Mouse (Mus musculus): ENCODE results near the gene D430042O09Rik. TPM values are rescaled to one million over a fixed set of nuclear protein-coding genes. Genes with fewer than 3 reads are reported as not detected.

The D430042O09Rik gene
- total RNA-seq, 2 experiments from 2014 or later, result 18.1 to 25.4 TPM

DNA sequence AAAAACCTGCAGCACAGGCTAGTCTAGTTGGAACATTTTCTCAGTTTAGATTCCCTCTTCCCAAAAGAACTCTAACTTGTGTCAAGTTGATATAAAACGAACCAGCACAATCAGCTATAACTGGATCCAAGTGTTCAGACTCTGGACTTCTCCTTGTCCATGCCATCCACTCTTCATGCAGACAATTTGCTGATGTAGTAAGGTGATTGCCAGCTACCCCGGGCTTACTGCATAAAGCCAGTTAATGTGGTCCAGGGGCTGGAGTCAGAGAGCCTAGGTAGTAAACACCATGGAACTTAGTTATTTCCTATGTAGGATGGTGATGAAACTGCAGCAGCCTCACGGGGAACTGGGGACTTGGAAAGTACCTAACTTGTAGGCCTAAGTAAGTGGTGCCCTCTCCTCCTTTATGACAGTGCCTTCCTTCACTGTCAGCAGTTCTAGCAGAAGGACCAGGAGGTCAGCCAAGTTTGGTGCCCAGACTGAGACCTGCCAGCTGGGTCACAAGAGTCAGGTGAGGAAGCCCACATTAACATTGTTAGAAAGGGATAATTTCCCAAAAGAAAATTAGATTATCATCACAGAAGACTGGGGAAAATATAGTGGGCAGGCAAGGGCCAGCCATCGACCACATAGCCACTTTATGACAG is 28.8 kb downstream of the D430042O09Rik start:
- no peak for DNase-seq (ENCODE audit: low spot score in 2 of 2)

DNA sequence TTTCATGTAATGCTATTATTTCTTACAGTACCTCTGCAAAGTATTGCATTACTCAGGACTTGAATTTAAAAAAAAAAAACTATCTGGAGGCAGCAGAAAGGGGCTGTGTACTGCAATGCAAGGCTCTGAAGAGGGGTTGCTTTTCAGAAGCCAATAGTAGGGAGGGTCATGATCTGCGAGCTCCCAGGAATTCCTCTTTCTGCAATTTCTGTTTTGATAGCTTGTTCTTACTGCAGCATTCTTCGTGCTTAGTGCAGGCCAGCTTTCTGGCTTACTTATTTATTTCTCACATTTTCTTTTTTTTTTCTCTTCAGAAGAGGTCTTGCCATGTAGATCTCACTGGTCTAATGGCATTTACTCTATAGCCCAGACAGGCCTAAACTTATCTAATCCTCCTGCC is 32.8 kb downstream of the D430042O09Rik start:
- no peak for DNase-seq (ENCODE audit: low spot score in 2 of 2)

DNA sequence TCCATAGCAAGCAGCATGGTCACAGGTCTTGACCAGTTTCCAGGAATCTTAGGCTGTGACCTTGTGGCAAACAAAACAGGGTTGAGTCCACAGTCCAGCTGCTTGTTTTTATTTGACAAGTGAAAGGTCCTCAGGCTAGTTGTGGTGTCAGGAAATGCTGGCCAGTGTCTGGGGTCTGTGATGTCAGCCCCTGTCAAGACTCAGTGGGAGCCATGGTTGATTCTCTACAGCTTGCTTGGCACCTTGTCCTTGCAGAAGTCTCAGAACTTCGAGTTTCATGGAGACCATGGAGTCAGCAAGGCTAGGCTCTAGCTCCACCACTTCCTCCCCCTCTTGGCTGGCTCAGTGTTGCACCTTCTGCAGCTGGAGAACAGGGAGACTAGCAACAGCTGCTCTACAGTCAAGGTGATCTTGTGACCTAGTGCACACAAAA is 33.6 kb downstream of the D430042O09Rik start:
- DNase-seq (ENCODE audit: low spot score in 2 of 2), result no peak

DNA sequence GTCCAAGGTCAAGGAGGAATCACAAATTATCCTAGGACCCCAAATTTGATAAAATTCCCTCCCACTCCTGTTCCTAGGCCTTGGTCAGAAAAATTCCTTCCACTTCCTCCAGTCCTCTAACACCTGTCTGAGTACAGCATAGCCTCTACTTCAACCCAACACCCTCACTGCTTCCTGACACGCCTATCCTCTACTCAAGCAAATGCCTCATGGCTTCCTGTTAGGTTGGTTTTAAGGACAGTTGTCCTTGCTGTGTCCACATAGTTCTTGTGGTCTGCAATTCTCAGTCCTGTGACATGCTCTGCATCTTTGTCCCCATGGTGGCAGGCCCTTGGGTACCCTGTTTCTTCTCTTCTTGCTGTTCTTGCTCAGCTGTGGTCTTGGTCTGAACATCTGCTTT is 37.1 kb downstream of the D430042O09Rik start:
- no peak for DNase-seq (ENCODE audit: low spot score in 2 of 2)

DNA sequence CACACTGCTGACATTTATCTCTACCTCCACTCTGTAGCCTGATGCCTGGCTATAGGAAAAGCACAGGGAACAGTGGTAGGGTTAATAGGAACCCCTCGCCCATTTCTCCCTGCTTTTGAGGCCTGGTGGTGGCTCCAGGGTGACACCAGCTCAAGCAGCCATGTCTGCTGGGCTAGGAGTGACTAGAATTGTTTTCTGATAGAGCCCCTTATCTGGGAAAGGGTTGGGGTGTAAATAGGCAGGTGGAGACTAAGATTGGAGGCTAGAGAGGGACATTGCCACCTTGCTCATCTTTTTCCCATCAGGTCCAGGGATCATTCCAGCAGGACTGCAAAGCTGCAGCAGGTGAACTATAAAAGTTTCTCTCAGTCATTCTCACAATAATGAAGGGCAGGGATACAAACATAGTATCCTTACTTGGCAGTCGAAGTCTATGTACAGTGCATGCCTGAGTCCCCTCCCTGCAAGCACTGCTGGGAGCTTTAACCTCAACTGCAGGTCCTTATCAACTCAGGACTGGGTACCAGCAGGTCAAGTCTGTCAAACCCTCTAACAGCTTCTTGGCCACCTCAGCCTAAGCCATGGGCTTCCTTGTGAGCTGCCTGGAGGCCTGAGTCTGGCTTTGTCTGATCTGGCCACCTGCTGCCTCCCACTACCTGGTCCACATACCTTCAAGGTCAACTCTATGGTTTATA is 39.1 kb downstream of the D430042O09Rik start:
- no peak for DNase-seq (ENCODE audit: low spot score in 2 of 2)

DNA sequence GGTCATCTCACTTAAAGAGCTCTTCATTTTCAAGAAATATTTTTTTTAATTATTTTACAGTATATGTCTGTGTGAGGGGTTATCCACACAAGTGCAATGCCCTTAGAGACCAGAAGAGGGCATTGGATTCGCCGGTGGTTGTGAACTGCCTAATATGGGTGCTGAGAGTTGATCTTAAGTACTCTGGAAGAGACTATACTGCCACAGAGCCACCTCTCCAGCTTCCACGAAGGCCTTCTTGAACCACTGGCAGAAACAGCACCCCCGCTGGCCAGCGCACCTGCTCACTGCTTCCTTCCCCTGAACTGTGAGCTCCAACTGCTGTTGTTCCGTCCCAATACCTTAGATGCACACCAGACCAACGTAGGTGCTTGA is 39.6 kb downstream of the D430042O09Rik start:
- DNase-seq (ENCODE audit: low spot score in 2 of 2), result no peak

DNA sequence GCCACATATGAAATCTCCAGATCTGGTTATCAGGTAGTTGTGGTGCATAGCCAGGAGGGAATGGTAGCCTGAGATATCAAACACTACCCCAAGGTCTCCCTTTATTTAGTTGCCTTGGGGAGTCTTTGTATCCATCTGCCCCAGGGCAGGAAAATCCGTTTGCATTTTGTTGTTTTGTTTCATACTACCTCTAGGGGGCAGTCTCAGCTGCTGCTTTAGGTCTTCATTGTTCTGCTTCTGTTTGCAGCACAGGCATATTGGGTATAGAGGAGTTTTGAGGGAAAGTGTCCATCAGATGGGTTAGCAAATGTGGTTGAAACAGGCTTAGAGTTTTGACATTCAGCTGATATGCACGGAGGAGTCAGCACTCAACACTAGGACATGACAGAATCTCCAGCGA is 40.5 kb downstream of the D430042O09Rik start:
- no peak for DNase-seq (ENCODE audit: low spot score in 2 of 2)

DNA sequence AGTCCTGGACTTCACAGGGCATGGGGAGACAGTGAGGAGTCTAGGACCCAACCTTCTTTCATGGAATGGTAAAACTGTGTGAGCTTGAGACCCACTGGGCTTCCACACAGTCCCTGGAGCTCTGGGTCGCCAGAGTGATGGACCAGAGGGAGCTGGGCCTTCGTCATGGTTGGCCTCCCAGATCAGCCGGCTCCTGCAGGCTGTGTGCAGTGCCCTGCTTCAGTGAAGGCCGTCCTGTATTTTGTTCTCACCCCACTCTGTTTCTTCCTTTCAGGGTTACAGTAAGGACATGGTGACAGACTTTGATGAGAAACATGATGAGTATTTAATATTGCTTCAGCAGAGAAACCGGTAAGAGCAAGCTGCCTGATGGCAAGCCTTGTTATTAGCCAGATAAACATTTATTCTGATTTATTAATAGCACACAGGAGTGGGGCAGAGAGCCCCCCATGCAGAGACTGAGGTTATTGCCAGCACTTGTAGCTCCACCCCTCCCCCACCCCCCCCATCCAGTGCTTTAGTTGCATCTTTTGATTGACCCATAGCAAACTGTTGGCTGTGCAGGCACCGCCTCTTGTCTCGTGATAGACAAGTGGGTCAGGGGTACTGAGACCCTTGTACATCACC is 45.1 kb downstream of the D430042O09Rik start:
- DNase-seq (ENCODE audit: low spot score in 2 of 2), result peak in 1 of 2 experiments; percentile 19

DNA sequence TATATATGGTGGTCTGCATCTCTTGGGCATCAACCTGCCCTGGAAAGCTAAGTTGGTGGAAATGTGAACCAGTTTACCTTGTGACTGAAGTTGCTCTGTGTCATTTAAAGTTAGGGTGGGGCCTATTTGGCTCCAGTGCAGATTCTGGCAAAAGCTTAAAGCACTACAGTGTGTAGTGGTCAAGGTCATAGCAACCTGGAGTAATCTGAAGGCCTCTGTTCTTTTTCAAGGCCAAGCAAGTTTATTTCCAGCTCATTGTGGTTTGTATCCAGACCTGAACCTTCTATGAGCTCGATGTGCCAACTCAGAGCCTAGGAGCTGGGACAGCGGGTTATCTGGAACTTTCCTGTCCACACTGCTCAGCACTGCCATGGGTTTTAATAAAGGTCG is 45.6 kb downstream of the D430042O09Rik start:
- DNase-seq (ENCODE audit: low spot score in 2 of 2), result no peak

DNA sequence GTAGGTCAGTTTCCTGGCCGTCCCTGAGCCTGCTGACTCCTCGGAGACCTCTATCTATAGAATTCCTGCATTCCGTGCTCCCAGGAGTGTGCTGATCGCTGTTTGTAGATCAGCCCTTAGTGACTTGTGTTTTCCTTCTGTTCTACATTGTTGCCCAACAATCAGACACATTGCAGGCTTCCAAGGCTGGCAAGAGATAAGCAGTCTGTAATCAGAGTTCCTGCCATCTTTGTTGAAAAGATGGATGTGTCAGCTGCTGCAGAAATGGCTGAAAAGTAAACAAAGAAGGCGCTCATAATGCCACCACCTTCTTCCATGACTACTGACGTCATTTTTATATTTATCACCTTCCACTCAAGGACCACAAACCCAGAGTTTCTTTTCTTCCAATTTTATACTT is 49.1 kb downstream of the D430042O09Rik start:
- DNase-seq (ENCODE audit: low spot score in 2 of 2), result no peak

DNA sequence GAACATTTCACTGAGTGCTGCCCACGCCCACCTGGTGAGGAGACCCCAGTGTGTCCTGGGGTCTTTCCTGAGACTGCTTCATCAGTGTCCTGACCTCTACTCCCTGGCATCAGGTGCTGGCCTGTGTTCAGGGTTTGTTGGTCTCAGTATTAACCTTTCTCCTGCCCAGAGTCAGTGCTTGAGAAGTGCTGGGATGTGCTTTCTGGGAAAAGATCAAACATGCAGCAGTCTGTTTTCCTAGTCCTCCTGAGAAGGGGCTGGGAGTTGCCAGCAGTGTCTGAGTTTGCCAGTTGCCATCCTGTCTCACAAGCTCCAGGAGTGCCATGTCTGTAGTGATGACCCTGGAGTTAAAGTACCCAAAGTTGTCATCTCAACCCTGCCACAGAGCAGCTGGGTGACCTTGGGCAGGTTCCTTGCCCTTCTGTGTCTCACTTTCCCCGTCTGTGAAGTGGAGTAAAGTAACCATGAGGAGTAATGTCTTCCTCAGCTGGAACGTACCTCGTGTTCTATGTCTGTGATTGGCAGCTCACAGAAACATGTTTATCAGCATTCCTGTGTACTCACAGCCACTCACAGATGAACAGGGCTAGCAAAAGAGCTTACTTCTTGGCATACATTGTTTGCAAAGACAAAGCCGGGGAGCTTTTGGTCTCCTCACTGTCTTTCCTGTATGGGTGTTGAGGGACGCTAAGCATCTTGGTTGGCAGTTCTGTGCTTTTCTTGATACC is 50.4 kb downstream of the D430042O09Rik start:
- DNase-seq (ENCODE audit: low spot score in 2 of 2), result no peak

DNA sequence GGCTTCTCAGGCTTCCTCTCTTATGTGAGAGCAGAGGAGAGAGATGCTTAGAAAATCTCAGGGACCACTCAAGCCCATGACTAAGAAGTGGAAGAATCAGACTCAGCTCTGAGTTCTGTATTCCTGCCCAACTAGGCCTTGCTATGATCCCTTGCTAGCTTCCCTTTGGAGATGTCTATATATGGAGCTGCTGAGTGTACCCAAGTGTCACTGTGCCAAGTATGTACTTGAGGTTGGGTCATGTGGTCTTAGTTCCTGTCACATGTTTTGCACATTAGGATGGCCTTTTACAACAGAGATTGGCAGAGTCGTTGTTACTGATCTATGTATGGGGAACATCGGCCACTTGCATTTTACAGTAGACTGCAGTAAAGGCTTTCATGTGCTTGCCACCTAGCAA is 54.6 kb downstream of the D430042O09Rik start:
- DNase-seq (ENCODE audit: low spot score in 2 of 2), result no peak

DNA sequence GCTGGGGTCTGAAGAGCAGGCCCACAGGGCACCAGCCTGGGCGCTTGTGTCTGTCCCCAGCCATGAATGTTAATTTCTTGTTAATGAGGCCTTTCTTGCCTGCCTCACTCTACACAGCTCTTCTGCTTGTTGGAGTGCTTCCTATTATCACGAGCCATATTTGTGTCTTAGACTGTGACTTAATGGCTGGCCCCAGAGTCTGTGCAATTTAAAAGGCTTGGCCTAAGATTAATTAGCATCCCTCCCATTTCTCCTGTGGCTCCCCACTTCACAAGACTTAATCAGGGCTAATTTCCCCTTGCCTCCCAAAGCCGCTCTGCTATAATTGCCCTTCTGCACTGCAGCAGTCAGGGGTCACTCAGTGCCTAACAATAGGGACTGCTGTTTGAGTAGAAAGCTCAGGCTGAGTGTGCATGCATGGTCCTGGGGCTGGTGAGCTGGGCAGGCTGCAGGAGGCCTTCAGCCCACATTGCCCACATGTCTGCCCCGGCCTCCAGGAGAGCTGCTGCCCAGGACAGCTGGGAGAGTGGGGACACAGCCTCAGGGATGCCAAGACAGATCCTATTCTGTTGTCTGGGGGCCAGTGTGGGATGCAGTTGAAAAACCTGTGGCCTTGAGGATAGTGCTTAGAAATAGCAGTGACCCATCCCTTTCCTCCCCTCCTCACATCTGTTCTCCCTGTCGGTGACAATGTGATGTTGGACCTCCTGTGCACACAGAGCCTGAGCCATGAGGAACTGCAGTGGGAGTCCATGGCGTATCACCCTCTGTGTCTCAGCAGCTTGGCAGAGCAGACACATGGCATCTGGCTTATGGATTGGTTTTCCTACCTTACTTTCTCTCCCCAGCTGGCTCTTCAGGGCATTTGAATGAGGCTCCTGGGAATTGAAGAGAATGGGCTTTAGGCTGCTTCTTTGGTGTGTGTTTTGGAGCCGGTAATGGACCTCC is 55.5 kb downstream of the D430042O09Rik start:
- DNase-seq (ENCODE audit: low spot score in 2 of 2), result no peak

DNA sequence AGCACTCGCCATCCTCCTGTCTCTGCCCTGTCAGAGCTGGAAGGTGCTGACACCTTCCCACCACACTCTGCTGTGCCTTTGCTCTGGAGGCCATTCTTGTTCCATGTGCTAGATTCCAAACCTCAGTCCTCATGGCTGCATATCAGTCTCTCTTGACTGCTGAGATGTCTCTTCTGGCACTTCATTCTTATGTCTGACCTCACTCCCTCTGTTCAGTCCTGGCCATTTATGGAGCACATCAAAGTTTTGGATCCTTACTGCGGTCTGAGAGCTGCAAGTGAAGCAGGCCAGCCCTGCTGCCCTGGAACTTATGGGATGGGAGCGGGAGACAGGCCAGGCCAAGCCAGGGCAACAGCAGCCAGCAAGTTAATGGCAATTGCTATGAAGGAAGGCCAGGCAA is 56.7 kb downstream of the D430042O09Rik start:
- DNase-seq (ENCODE audit: low spot score in 2 of 2), result no peak

DNA sequence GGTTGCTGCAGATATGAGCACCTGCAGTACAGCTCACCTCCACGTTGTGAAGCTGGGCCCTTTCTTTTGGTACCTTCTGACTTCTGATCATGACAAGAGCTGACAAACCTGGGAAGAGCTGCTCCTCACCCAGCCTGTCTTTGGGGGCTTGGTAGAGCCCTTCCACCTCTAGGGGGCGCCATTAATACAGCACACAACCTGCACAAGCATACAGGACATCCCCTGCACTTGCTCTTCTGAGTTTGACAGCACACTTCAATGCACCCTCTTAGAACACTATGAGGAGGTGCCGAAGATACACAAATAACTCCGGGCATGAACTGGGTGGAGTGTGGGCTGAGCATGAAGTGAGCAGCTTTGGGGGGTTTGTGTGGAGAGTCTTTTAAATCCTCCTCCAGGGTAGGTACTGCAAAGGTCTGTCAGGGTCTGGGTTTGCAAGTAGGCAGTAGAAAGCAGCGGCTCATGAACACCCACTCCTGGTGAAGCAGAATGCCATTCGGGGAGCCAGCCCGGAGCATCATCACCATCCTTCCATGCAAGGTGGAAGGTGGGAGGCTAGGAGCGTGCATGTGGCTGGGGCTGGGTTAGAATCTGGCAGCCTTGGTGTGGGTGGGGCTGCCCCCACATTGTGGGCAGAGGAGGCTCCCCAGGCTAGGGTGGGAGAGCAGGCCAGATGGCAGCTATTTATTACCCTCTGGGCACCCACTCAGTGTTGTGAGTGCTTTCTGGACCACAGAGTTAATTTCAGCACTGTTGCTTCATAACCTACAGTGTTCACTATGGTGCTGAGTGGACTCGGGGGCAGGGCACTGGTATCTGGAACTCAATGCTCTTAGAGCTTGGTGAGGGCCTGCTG is 59.5 kb downstream of the D430042O09Rik start:
- DNase-seq (ENCODE audit: low spot score in 2 of 2), result peak; percentile 46 to 62

DNA sequence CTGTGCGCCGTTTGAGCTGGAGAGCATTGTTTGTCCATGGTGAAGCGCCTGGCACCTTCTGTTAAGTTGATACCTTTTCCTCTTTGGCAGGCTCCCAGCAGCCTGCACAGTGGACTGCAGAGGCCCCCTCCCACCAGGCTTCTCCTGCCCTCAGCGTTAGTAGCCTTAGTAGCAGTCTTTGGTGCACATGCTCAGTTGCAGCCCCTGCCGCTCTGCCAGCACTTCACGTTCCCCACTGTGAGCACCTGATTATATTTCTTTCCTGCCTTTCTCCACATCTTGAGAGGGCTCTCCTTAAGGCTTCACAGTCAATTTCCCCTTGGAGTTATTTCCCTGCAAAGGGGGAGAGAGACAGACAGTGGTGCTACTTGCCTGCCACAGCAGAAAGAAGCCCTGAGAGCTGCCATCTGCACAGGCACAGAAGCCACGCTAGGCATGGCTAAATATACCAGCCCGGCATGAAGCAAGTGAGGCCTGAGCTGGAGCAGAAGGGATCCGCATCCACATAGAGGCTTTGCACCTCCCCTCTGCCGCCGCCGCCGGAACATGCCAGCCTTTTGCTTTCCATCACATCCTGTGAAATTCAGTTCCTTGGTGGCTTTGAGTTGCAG is 65.4 kb downstream of the D430042O09Rik start:
- DNase-seq (ENCODE audit: low spot score in 2 of 2), result no peak

DNA sequence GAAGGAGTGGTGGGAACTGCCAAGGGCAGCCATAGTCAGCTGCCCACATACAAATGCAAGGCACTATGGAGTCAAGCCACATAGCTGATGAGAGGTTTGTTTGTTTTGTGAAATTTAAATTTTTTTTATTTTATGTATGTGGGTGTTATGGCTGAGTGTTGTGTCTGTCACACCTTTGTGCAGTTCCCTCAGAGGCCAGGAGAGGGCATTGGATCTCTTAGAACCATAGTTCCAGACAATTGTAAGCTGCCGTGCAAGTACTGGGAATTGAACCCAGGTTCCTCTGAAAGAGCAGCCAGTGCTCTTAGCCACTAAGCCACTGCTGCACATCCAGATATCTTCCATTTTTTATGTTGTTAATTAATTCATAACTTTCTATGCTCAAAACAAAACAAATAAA is 75.5 kb downstream of the D430042O09Rik start:
- DNase-seq (ENCODE audit: low spot score in 2 of 2), result no peak

DNA sequence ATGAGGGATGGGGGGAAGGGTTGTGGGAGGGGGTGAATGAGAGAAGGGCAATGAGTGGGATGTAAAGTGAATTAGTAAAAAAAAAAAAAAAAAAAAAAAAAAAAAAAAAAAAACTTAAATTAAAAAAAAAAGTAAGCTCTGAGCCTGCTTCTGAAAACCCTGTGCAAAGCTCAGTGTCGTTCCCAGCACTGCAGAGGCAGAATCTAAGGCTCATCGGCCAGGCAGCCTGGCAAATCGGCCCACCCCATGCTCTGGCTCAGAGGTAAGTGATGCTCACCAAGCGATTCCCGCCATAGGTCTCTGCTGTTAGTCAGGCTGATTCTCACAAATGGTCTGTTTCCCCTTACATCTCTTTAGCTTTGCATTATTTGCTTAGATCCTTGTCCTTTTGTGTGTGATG is 78.4 kb downstream of the D430042O09Rik start:
- no peak for DNase-seq (ENCODE audit: low spot score in 2 of 2)

DNA sequence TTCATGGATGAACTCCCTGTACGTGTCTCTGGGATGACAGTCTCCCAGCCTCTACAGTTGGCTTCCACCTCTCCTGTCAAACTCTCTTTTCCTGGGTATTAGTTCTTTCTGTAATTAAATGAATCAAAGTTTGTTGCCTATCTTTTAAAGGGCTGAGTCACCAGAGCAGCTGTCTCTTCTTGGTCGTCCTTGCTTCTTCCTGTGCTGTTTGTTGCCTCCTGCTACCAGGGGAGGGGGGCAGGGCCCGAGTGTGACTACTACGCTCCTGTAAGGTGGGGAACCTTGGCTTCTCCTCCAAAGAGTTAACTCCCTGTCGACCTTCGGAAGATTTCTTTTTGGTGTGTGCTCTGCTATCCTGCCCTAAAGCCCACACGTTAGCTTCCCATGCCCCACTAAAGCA is 79.4 kb downstream of the D430042O09Rik start:
- DNase-seq (ENCODE audit: low spot score in 2 of 2), result peak in 1 of 2 experiments; percentile 33

All from adrenal gland, adult 18-20 months (tissue).